Mouse (Mus musculus) thymus, adult 2 months (tissue): ENCODE results near the gene Camk2d.

Source experiments
- CTCF ChIP-seq: fragments of 200-500 bp; IDR thresholded peaks from 2 replicates; pipeline ENCODE4 v1.5.1; 2012; ENCODE audit warnings: mild to moderate bottlenecking, control low read depth, low read length, moderate library complexity, borderline replicate concordance; ENCODE audit not compliant: control insufficient read depth, poor library complexity, insufficient read depth; ENCODE audit errors: extremely low read depth
- POLR2A ChIP-seq: fragments of 200-500 bp; IDR thresholded peaks from 2 replicates; pipeline ENCODE4 v1.6.1; 2012; ENCODE audit warnings: mild to moderate bottlenecking, low read length, control low read depth, moderate library complexity; ENCODE audit not compliant: control insufficient read depth, poor library complexity, insufficient read depth; ENCODE audit errors: extremely low read depth

DNA sequence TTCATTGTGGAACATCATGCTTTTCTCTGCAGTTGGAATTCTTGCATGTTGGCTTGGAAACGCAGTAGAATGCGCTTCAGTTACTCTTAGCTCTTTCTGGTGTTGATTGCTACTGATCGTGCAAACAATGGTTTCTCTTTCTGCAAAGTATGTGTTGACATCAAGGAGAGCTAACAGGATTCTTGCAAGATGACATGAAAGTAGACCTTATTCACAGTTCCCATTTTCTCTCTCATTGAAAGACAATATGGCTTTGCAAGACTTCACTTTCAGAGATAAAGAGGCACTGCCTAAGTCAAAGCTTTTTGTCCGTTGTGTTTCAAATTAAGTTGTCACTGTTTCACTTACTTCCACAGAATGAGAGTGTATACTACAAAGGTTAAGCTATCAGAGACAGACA lies 210.0 kb downstream of the Camk2d start:
- no peak for TF ChIP-seq POLR2A
- no peak for TF ChIP-seq CTCF
